Mouse (Mus musculus) hindbrain, postnatal 0 days (tissue): Measurements from ENCODE around the gene Celf2. TPM values are rescaled to one million over a fixed set of nuclear protein-coding genes. Genes with fewer than 3 reads are reported as not detected.
A peak's percentile ranks its signal among the peaks of the same experiment; 100 is the strongest.

ENCODE experiments used
- ATAC-seq: fragments of 200-750 bp; cut with Nextera tagmentation; 2 replicates; pipeline ENCODE4 v1.8.0; 2017; ENCODE audit warnings: mild to moderate bottlenecking, moderate TSS enrichment, moderate library complexity
- DNase-seq: peaks from one replicate; pipeline ENCODE4 v3.0.0-alpha.2; 2015; ENCODE audit warnings: low spot score
- H3K27ac ChIP-seq: fragments of 300-500 bp; sonication (generic); 2 replicates; pipeline ENCODE4 v1.5.1; 2014; ENCODE audit warnings: mild to moderate bottlenecking
- H3K27me3 ChIP-seq: fragments of 300-500 bp; sonication (generic); 2 replicates; pipeline ENCODE4 v1.6.1; 2014; ENCODE audit warnings: low read length, mixed read lengths; ENCODE audit not compliant: insufficient read depth
- H3K36me3 ChIP-seq: fragments of 300-500 bp; sonication (generic); 2 replicates; pipeline ENCODE4 v1.6.1; 2014; ENCODE audit warnings: low read length, mixed read lengths; ENCODE audit not compliant: insufficient read depth
- H3K4me1 ChIP-seq: fragments of 300-500 bp; sonication (generic); 2 replicates; pipeline ENCODE4 v1.6.1; 2014; ENCODE audit warnings: antibody characterized with exemption, low read length, mixed read lengths; ENCODE audit not compliant: insufficient read depth
- H3K4me2 ChIP-seq: fragments of 300-500 bp; sonication (generic); 2 replicates; pipeline ENCODE4 v1.6.1; 2014; ENCODE audit warnings: low read depth, mild to moderate bottlenecking, low read length, moderate library complexity, mixed read lengths
- H3K4me3 ChIP-seq: fragments of 300-500 bp; sonication (generic); 2 replicates; pipeline ENCODE4 v1.5.1; 2014; ENCODE audit warnings: low read length
- H3K9ac ChIP-seq: fragments of 300-500 bp; sonication (generic); replicated peaks from 2 replicates; pipeline ENCODE4 v1.6.1; 2014; ENCODE audit warnings: mild to moderate bottlenecking, low read length, moderate library complexity, mixed read lengths
- H3K9me3 ChIP-seq: fragments of 300-500 bp; sonication (generic); 2 replicates; pipeline ENCODE4 v1.6.1; 2016; ENCODE audit warnings: low read length, mixed read lengths
- CTCF ChIP-seq: IDR thresholded peaks from 2 replicates; pipeline ENCODE4 v1.5.1; 2016; ENCODE audit warnings: antibody characterized with exemption, control low read depth, low read depth
- WGBS: fragments of 180-500 bp; shearing (Covaris S2); extraction: QIAGEN DNeasy Blood & Tissue Kit; methylation state at CpG from one replicate; pipeline ENCODE4 v1.1.7; 2014; 5-methylcytosine and 5-hydroxymethylcytosine counted together
- polyA plus RNA-seq: library from polyadenylated mRNA; unstranded; fragments of >200 nt; fragmentation: Nextera tagmentation; extraction: Ambion mirVana; gene quantifications from 2 replicates; pipeline ENCODE4 v1.2.1, GENCODE M21; 2015
- total RNA-seq: library from RNA; depleted of rRNA; stranded (reverse); fragments of >200 nt; gene quantifications from 2 replicates; pipeline ENCODE4 v1.2.3, GENCODE M21; 2014

Gene Celf2
- total and polyA plus RNA-seq, 2 experiments from 2014 or later = 110 to 160 TPM

DNA sequence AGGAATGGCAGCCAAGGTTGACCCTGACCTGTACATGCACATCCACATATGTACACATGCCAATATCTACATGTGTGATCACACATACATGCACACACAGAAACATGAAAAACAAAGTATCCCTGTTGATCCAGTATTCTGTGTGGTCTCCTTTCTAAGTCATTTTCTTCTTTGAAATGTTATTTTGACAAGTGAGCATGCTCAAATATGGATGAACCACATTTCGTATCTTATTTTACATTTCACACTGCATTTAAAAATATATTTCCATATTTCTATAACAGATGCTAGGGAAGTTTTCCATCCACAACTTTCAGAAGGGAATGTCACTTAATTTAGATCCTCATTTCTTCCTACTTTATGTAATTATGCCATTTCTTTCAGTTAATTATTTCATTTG, 364.5 kb downstream of the Celf2 start:
- DNase-seq (no peak), ATAC-seq (no peak)
- no peak overlapping the region for H3K9ac ChIP-seq
- no peak overlapping the region for H3K4me2 ChIP-seq
- H3K27me3 ChIP-seq = no peaks in the 10 kb centered on the region
- no peaks in the 10 kb centered on the region for H3K4me1 ChIP-seq
- H3K27ac ChIP-seq = no peak overlapping the region
- no peaks in the 10 kb centered on the region for H3K9me3 ChIP-seq
- no peak for TF ChIP-seq CTCF
- 85% methylated on average over 1 of the region's 1 CpGs for WGBS
- no peaks in the 10 kb centered on the region for H3K36me3 ChIP-seq
- no peak overlapping the region for H3K4me3 ChIP-seq

GRCm38 (mm10) chr2:7123366-7123765, 386.0 kb downstream of the Celf2 start:
- Histone ChIP-seq H3K36me3 (no peaks in the 10 kb centered on the region), H3K9ac (no peak overlapping the region), H3K4me1 (no peaks in the 10 kb centered on the region), H3K9me3 (no peaks in the 10 kb centered on the region), H3K4me2 (no peak overlapping the region), H3K27me3 (no peaks in the 10 kb centered on the region), H3K27ac (no peak overlapping the region), H3K4me3 (no peak overlapping the region)
- no peak for TF ChIP-seq CTCF
- 82% methylated on average over 2 of the region's 2 CpGs for WGBS
- ATAC-seq (no peak), DNase-seq (no peak)

DNA sequence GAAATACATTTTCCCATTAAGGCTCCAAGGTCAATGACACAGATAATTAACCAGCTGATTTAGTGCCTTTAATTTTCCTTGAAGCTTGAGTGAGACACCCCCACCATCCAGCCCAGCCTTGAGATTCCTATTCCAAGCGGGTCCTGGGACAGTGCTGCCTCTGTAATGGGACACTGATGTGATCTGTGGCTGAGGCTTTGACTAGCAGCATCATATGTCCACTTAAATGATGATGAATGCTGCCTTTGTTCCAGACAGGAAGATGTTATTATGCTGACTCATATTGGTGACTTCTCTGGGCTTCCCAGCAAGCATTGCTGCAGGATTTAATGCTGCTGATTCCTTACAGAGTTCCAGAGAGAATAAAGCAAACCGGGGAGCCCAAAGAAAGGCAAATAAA, 393.6 kb downstream of the Celf2 start:
- WGBS = 28% methylated on average over 2 of the region's 2 CpGs
- peak; percentile 11 for DNase-seq
- H3K9ac ChIP-seq = no peak overlapping the region
- H3K4me2 ChIP-seq = no peak overlapping the region
- peak; percentile 53; the same call in 1 of the 2 replicates for ATAC-seq
- no peaks in the 10 kb centered on the region for H3K9me3 ChIP-seq
- no peaks in the 10 kb centered on the region for H3K27me3 ChIP-seq
- no peak for TF ChIP-seq CTCF
- H3K27ac ChIP-seq = no peak overlapping the region
- H3K4me3 ChIP-seq = no peak overlapping the region
- H3K36me3 ChIP-seq = no peaks in the 10 kb centered on the region
- H3K4me1 ChIP-seq = no peaks in the 10 kb centered on the region

DNA sequence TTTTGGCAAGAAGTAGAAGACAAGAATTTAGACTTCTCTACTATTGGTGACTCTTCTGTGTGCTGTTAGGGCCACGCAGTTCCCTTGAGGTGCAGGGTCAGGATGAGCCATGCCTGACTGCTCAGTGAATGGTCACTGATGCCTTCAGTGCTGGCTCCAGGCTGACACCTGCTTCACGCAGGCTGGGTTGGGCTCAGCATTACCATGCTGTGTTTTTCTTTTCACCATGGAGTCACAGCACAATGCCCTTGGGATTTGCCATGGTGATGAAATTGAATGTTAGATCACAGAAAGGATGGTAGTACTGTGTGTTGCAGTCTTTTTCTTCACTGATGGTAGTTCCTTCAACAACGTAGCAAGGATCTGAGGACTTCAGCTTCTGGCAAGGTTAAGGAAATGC, 394.2 kb downstream of the Celf2 start:
- DNase-seq = peak; percentile 22
- Histone ChIP-seq H3K27ac (no peak overlapping the region), H3K9ac (no peak overlapping the region), H3K4me3 (no peak overlapping the region), H3K4me2 (no peak overlapping the region), H3K36me3 (no peaks in the 10 kb centered on the region), H3K27me3 (no peaks in the 10 kb centered on the region), H3K9me3 (no peaks in the 10 kb centered on the region), H3K4me1 (no peaks in the 10 kb centered on the region)
- 35% methylated on average over 3 of the region's 3 CpGs for WGBS
- 0 out of 2 replicates have a peak, but pooled peaks have one; percentile 53 for ATAC-seq
- TF ChIP-seq CTCF = no peak

GRCm38 (mm10) chr2:7113738-7114137, 395.6 kb downstream of the Celf2 start:
- Histone ChIP-seq H3K4me2 (no peak overlapping the region), H3K9me3 (no peaks in the 10 kb centered on the region), H3K4me3 (no peak overlapping the region), H3K4me1 (no peaks in the 10 kb centered on the region), H3K27me3 (no peaks in the 10 kb centered on the region), H3K36me3 (no peaks in the 10 kb centered on the region), H3K9ac (no peak overlapping the region), H3K27ac (no peak overlapping the region)
- ATAC-seq = no peak
- no peak for DNase-seq
- TF ChIP-seq CTCF = no peak
- WGBS = 78% methylated on average over 4 of the region's 4 CpGs

DNA sequence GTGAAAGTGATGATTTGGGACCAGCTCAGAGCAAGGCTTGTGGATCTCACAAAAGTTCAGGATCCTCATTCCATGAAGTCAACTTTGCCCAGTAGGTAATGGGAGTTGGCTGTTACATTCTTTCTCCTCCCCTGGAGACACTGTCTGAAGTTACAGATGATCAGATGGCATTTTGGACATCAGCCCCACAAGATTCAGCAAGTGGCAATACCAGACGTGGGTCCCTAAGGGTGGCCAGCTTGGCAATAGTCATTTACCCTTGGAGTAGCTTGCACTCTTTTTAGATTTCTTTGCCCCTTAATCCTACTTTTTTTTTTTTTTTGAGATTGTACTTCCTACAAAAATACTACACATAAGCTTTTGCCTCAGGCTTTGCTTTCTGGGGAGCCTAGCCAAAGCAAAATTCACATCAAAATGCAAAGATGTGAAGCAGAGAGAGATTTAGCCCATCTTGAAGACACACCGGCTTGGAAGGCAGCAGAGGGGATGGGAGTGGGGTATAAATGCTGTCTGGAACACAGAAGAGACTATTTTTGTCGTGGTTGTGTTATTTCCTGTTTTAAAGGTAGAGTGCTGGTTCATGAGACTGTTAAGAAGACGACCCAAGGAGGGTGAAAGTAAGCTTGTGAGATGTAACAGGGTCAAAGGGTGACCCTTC, 397.1 kb downstream of the Celf2 start:
- Histone ChIP-seq H3K27ac (no peak overlapping the region), H3K9ac (no peak overlapping the region), H3K36me3 (no peaks in the 10 kb centered on the region), H3K4me1 (no peaks in the 10 kb centered on the region), H3K9me3 (no peaks in the 10 kb centered on the region), H3K4me2 (no peak overlapping the region), H3K27me3 (no peaks in the 10 kb centered on the region), H3K4me3 (no peak overlapping the region)
- 73% methylated on average over 4 of the region's 4 CpGs for WGBS
- TF ChIP-seq CTCF = no peak
- ATAC-seq = no peak
- no peak for DNase-seq

GRCm38 (mm10) chr2:7093414-7093813, 415.9 kb downstream of the Celf2 start:
- Histone ChIP-seq H3K9ac (no peak overlapping the region), H3K27me3 (no peaks in the 10 kb centered on the region), H3K9me3 (no peaks in the 10 kb centered on the region), H3K4me1 (no peaks in the 10 kb centered on the region; the same call in 1 of the 2 replicates), H3K27ac (no peak overlapping the region), H3K4me3 (no peak overlapping the region), H3K4me2 (no peak overlapping the region), H3K36me3 (no peaks in the 10 kb centered on the region)
- ATAC-seq (no peak), DNase-seq (no peak)
- no peak for TF ChIP-seq CTCF
- 53% methylated on average over 3 of the region's 3 CpGs for WGBS
